Mouse (Mus musculus): ENCODE data around the gene Cavin3. TPM values are rescaled to one million over a fixed set of nuclear protein-coding genes. Genes with fewer than 3 reads are reported as not detected.

The Cavin3 gene
- 68.1 and 72.6 TPM in 2 replicates for polyA plus RNA-seq (2016; fragmentation: Nextera tagmentation; extraction: Ambion mirVana)

- Histone ChIP-seq H3K27ac (ENCODE audit: poor library complexity, severe bottlenecking) (peak within 1 kb of the TSS; percentile 64), H3K9ac (peak within 1 kb of the TSS; percentile 82), H3K4me1 (replicated peaks) (peaks cover 34% of the 10 kb centered on the region), H3K27me3 (replicated peaks) (no peaks in the 10 kb centered on the region), H3K9me3 (replicated peaks) (no peaks in the 10 kb centered on the region), H3K4me2 (peak within 1 kb of the TSS; percentile 76), H3K4me3 (peak within 1 kb of the TSS; percentile 51), H3K36me3 (no peaks in the 10 kb centered on the region)
- peak; percentile 83 for ATAC-seq (ENCODE audit: insufficient number of reproducible peaks, low FRiP score)
- 2% methylated on average over 62 of the region's 63 CpGs for WGBS
Observed at GRCm38 (mm10) chr7:105481505-105482411, at the start of gene Cavin3. Gene Cavin3, minus strand, starts transcription at chr7:105482300.

- 0 out of 2 replicates have a peak, but pooled peaks have one; percentile 20 for ATAC-seq (ENCODE audit: insufficient number of reproducible peaks, low FRiP score)
- Histone ChIP-seq H3K4me2 (no peak overlapping the region), H3K27ac (ENCODE audit: poor library complexity, severe bottlenecking) (no peak overlapping the region), H3K9me3 (replicated peaks) (no peaks in the 10 kb centered on the region), H3K4me1 (replicated peaks) (0 out of 2 replicates have a peak, but pooled peaks cover 3% of the 10 kb centered on the region), H3K27me3 (replicated peaks) (no peaks in the 10 kb centered on the region), H3K36me3 (no peaks in the 10 kb centered on the region), H3K9ac (no peak overlapping the region), H3K4me3 (no peak overlapping the region)
- 59% methylated on average over 4 of the region's 4 CpGs for WGBS
Observed at GRCm38 (mm10) chr7:105528094-105528493, 46.0 kb upstream of the Cavin3 start.

DNA sequence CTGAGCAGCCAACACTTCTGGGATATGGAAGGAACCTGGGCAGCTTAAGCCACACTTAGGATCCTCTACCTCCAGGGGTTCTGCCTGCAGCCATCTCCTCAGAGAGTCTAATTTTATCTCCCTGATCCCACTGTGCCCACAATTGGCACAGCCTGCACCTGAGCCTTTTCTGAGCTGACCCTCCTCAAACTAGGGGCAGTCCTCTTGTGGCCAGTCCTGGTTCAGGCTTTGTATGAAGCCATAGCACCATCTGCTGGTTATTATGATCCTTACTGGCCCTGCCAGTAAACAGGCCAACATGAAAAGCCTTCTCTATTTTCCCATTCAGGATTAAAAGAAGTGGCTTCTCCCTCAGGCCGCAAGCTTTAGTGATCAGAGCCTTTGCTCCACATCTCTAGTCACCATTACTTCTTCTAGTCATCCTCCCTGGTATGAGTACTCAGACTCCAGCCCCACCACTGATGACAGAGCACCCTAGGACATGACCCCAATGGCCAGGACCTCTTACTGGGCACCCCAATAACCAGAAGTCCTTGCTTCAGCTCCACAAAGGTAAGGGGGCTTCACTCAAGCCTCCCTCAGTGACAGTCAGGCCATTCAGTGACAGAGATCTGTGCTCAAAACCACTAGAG, 45.3 kb upstream of the Cavin3 start:
- H3K36me3 ChIP-seq: no peaks in the 10 kb centered on the region
- H3K27me3 ChIP-seq (replicated peaks): no peaks in the 10 kb centered on the region
- no peak overlapping the region for H3K27ac ChIP-seq (ENCODE audit: poor library complexity, severe bottlenecking)
- 0 out of 2 replicates have a peak, but pooled peaks cover 3% of the 10 kb centered on the region for H3K4me1 ChIP-seq (replicated peaks)
- WGBS: 51% methylated on average over 1 of the region's 1 CpGs
- H3K4me3 ChIP-seq: no peak overlapping the region
- peak; percentile 58 for ATAC-seq (ENCODE audit: insufficient number of reproducible peaks, low FRiP score)
- no peak overlapping the region for H3K4me2 ChIP-seq
- no peak overlapping the region for H3K9ac ChIP-seq
- H3K9me3 ChIP-seq (replicated peaks): no peaks in the 10 kb centered on the region

DNA sequence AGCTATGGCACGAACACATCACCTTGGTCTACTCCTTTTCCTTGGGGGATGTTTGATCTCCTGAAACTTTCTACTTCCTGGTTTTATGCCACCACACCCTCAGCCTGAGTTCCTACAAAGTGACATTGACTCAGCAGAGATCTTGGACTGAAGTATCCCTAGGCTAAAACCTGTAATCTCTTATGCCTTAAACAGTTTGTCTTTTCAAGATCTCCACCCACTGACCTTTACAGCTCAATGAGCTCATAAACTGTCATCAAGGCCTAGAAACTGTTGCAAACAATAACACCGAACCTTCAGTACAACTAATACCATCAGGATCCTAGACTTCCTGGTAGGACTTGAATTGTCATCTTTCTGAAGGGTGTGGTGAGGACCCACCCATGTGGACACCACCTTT, 42.1 kb upstream of the Cavin3 start:
- WGBS: 94% methylated on average over 2 of the region's 2 CpGs
- Histone ChIP-seq H3K9ac (no peak overlapping the region), H3K27me3 (replicated peaks) (no peaks in the 10 kb centered on the region), H3K4me1 (replicated peaks) (peaks cover 7% of the 10 kb centered on the region; the same call in 1 of the 2 replicates), H3K36me3 (no peaks in the 10 kb centered on the region), H3K27ac (ENCODE audit: poor library complexity, severe bottlenecking) (no peak overlapping the region), H3K4me3 (no peak overlapping the region), H3K9me3 (replicated peaks) (no peaks in the 10 kb centered on the region), H3K4me2 (no peak overlapping the region)
- no peak for ATAC-seq (ENCODE audit: insufficient number of reproducible peaks, low FRiP score)

- no peak overlapping the region for H3K4me2 ChIP-seq
- H3K4me1 ChIP-seq (replicated peaks): peaks cover 4% of the 10 kb centered on the region
- no peaks in the 10 kb centered on the region for H3K9me3 ChIP-seq (replicated peaks)
- H3K4me3 ChIP-seq: no peak overlapping the region
- H3K27ac ChIP-seq (ENCODE audit: poor library complexity, severe bottlenecking): no peak overlapping the region
- no peak for ATAC-seq (ENCODE audit: insufficient number of reproducible peaks, low FRiP score)
- H3K9ac ChIP-seq: no peak overlapping the region
- no peaks in the 10 kb centered on the region for H3K27me3 ChIP-seq (replicated peaks)
- WGBS: 30% methylated on average over 6 of the region's 6 CpGs
- H3K36me3 ChIP-seq: no peaks in the 10 kb centered on the region
Observed at GRCm38 (mm10) chr7:105520201-105520600, 38.1 kb upstream of the Cavin3 start.

- Histone ChIP-seq H3K4me2 (no peak overlapping the region), H3K9me3 (replicated peaks) (no peaks in the 10 kb centered on the region), H3K36me3 (no peaks in the 10 kb centered on the region), H3K9ac (no peak overlapping the region), H3K4me3 (no peak overlapping the region), H3K4me1 (replicated peaks) (peaks cover 8% of the 10 kb centered on the region), H3K27ac (ENCODE audit: poor library complexity, severe bottlenecking) (no peak overlapping the region), H3K27me3 (replicated peaks) (no peaks in the 10 kb centered on the region)
- ATAC-seq (ENCODE audit: insufficient number of reproducible peaks, low FRiP score): no peak
- 66% methylated on average over 2 of the region's 2 CpGs for WGBS
Observed at GRCm38 (mm10) chr7:105519771-105520170, 37.7 kb upstream of the Cavin3 start.

DNA sequence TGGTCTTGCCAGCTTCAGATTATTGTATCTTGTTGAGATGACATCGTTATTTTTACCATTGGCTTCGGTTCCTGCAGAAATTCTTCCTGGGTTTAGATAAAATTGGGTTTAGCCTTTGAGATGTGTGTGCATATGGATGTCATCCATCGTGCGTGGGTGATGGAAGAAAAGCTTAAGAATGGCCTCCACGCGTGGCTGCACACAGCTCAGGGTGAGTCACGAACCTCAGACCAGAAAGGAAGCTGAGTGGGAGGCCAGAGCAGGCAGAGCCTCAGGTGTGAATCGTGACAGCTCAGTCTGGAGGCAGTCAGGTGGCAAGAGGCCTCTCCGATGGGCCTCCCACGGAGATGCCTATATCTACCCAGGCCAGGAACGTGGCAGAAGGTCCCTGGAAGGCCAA, 37.2 kb upstream of the Cavin3 start:
- Histone ChIP-seq H3K4me3 (no peak overlapping the region), H3K4me2 (no peak overlapping the region), H3K27ac (ENCODE audit: poor library complexity, severe bottlenecking) (no peak overlapping the region), H3K36me3 (no peaks in the 10 kb centered on the region), H3K9ac (no peak overlapping the region), H3K4me1 (replicated peaks) (peaks cover 9% of the 10 kb centered on the region), H3K27me3 (replicated peaks) (no peaks in the 10 kb centered on the region), H3K9me3 (replicated peaks) (no peaks in the 10 kb centered on the region)
- ATAC-seq (ENCODE audit: insufficient number of reproducible peaks, low FRiP score): no peak
- 65% methylated on average over 11 of the region's 11 CpGs for WGBS

- Histone ChIP-seq H3K9ac (no peak overlapping the region), H3K4me2 (no peak overlapping the region), H3K4me3 (no peak overlapping the region), H3K36me3 (no peaks in the 10 kb centered on the region), H3K27ac (ENCODE audit: poor library complexity, severe bottlenecking) (no peak overlapping the region), H3K4me1 (replicated peaks) (peaks cover 13% of the 10 kb centered on the region), H3K9me3 (replicated peaks) (no peaks in the 10 kb centered on the region), H3K27me3 (replicated peaks) (no peaks in the 10 kb centered on the region)
- WGBS: 42% methylated on average over 9 of the region's 9 CpGs
- ATAC-seq (ENCODE audit: insufficient number of reproducible peaks, low FRiP score): no peak
Observed at GRCm38 (mm10) chr7:105516669-105517360, 34.7 kb upstream of the Cavin3 start.

- H3K9ac ChIP-seq: no peak overlapping the region
- H3K9me3 ChIP-seq (replicated peaks): no peaks in the 10 kb centered on the region
- H3K4me1 ChIP-seq (replicated peaks): peaks cover 14% of the 10 kb centered on the region
- H3K4me3 ChIP-seq: no peak overlapping the region
- ATAC-seq (ENCODE audit: insufficient number of reproducible peaks, low FRiP score): no peak
- no peaks in the 10 kb centered on the region for H3K27me3 ChIP-seq (replicated peaks)
- no peak overlapping the region for H3K27ac ChIP-seq (ENCODE audit: poor library complexity, severe bottlenecking)
- no peak overlapping the region for H3K4me2 ChIP-seq
- WGBS: 10% methylated on average over 5 of the region's 5 CpGs
- no peaks in the 10 kb centered on the region for H3K36me3 ChIP-seq
Observed at GRCm38 (mm10) chr7:105515178-105515577, 33.1 kb upstream of the Cavin3 start.

DNA sequence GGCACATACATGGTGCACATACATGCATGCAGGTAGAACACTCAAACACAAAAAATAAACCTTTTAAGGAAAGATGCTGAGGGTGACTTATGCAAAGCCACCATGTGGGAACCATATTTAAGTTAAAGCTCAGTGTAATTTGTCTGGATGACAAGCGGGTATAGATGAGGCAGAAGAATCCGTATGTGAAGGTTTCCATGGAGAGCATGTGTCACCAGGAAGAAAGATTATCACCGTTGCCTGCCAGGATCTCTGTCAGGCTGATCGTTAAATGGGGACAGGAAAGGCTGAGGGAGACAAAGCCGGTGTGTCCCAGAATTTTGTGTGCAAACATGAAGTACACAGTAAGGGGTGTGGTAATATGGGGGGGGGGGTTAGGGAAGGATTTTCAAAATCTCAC, 32.5 kb upstream of the Cavin3 start:
- 45% methylated on average over 5 of the region's 5 CpGs for WGBS

GRCm38 (mm10) chr7:105513845-105514291, 31.8 kb upstream of the Cavin3 start:
- WGBS: 37% methylated on average over 5 of the region's 5 CpGs

More for the DNA sequence above, 32.5 kb upstream of the Cavin3 start:
- H3K4me3 ChIP-seq: no peak overlapping the region
- H3K4me1 ChIP-seq (replicated peaks): peaks cover 15% of the 10 kb centered on the region
- no peaks in the 10 kb centered on the region for H3K36me3 ChIP-seq
- no peak overlapping the region for H3K4me2 ChIP-seq
- no peak for ATAC-seq (ENCODE audit: insufficient number of reproducible peaks, low FRiP score)
- no peak overlapping the region for H3K9ac ChIP-seq
- no peaks in the 10 kb centered on the region for H3K9me3 ChIP-seq (replicated peaks)
- no peaks in the 10 kb centered on the region for H3K27me3 ChIP-seq (replicated peaks)
- no peak overlapping the region for H3K27ac ChIP-seq (ENCODE audit: poor library complexity, severe bottlenecking)

More at GRCm38 (mm10) chr7:105513845-105514291, 31.8 kb upstream of the Cavin3 start:
- no peak overlapping the region for H3K27ac ChIP-seq (ENCODE audit: poor library complexity, severe bottlenecking)
- H3K36me3 ChIP-seq: no peaks in the 10 kb centered on the region
- H3K9me3 ChIP-seq (replicated peaks): no peaks in the 10 kb centered on the region
- no peak overlapping the region for H3K4me2 ChIP-seq
- no peak overlapping the region for H3K4me3 ChIP-seq
- no peak overlapping the region for H3K9ac ChIP-seq
- H3K27me3 ChIP-seq (replicated peaks): no peaks in the 10 kb centered on the region
- no peak for ATAC-seq (ENCODE audit: insufficient number of reproducible peaks, low FRiP score)
- peaks cover 15% of the 10 kb centered on the region for H3K4me1 ChIP-seq (replicated peaks)
